Mouse (Mus musculus) layer of hippocampus, adult 2 months (tissue): ENCODE data around the gene Iars2. TPM values are rescaled to one million over a fixed set of nuclear protein-coding genes. Genes with fewer than 3 reads are reported as not detected.

ENCODE experiments used
- DNase-seq, 2 experiments: peaks; one replicate each; pipeline ENCODE4 v3.0.0; 2022; ENCODE audit warnings: low spot score in 2 of 2
- H3K27ac ChIP-seq: fragments of 200-600 bp; 2 replicates; pipeline ENCODE4 v1.8.1; 2022
- H3K4me3 ChIP-seq: fragments of 200-600 bp; 2 replicates; pipeline ENCODE4 v1.8.1; 2022; ENCODE audit warnings: mild to moderate bottlenecking
- CTCF ChIP-seq: fragments of 200-600 bp; conservative IDR thresholded peaks from 2 replicates; pipeline ENCODE4 v1.8.1; 2022; ENCODE audit warnings: antibody characterized with exemption, mild to moderate bottlenecking, moderate library complexity
- total RNA-seq, 2 experiments: library from RNA; stranded (reverse); gene quantifications; 2 replicates each; pipeline ENCODE4 v1.2.3; 2021

Iars2 gene
- total RNA-seq, 2 experiments from 2014 or later, result 29.9 to 34.3 TPM

GRCm38 (mm10) chr1:185285171-185285570, 44.0 kb downstream of the Iars2 start:
- no peak for DNase-seq
- Histone ChIP-seq H3K4me3 (no peak overlapping the region), H3K27ac (no peak overlapping the region)
- no peak for TF ChIP-seq CTCF

- no peak for TF ChIP-seq CTCF
- Histone ChIP-seq H3K27ac (no peak overlapping the region), H3K4me3 (no peak overlapping the region)
- DNase-seq, result peak; percentile 41 to 62
Observed at GRCm38 (mm10) chr1:185284740-185285139, 44.5 kb downstream of the Iars2 start.

GRCm38 (mm10) chr1:185283247-185283646, 45.9 kb downstream of the Iars2 start:
- Histone ChIP-seq H3K27ac (no peak overlapping the region), H3K4me3 (no peak overlapping the region)
- no peak for DNase-seq
- no peak for TF ChIP-seq CTCF

- TF ChIP-seq CTCF, result no peak
- no peak overlapping the region for H3K4me3 ChIP-seq
- DNase-seq, result no peak
- no peak overlapping the region for H3K27ac ChIP-seq
Observed at GRCm38 (mm10) chr1:185282846-185283245, 46.4 kb downstream of the Iars2 start.

- TF ChIP-seq CTCF, result no peak
- no peak overlapping the region for H3K4me3 ChIP-seq
- no peak for DNase-seq
- no peak overlapping the region for H3K27ac ChIP-seq
Observed at GRCm38 (mm10) chr1:185280616-185281015, 48.6 kb downstream of the Iars2 start.

GRCm38 (mm10) chr1:185279288-185279687, 49.9 kb downstream of the Iars2 start:
- no peak for DNase-seq
- no peak overlapping the region for H3K4me3 ChIP-seq
- TF ChIP-seq CTCF, result no peak

GRCm38 (mm10) chr1:185277022-185277421, 52.2 kb downstream of the Iars2 start:
- no peak for TF ChIP-seq CTCF
- DNase-seq, result no peak
- Histone ChIP-seq H3K4me3 (no peak overlapping the region), H3K27ac (no peak overlapping the region)

More at GRCm38 (mm10) chr1:185279288-185279687, 49.9 kb downstream of the Iars2 start:
- no peak overlapping the region for H3K27ac ChIP-seq

GRCm38 (mm10) chr1:185275976-185276375, 53.2 kb downstream of the Iars2 start:
- no peak overlapping the region for H3K4me3 ChIP-seq
- no peak for TF ChIP-seq CTCF

GRCm38 (mm10) chr1:185274819-185275545, 54.2 kb downstream of the Iars2 start:
- TF ChIP-seq CTCF, result no peak
- H3K27ac ChIP-seq, result no peak overlapping the region
- H3K4me3 ChIP-seq, result no peak overlapping the region
- DNase-seq, result no peak

More at GRCm38 (mm10) chr1:185275976-185276375, 53.2 kb downstream of the Iars2 start:
- no peak overlapping the region for H3K27ac ChIP-seq
- DNase-seq, result no peak

- H3K4me3 ChIP-seq, result no peak overlapping the region
- TF ChIP-seq CTCF, result no peak
- no peak overlapping the region for H3K27ac ChIP-seq
- no peak for DNase-seq
Observed at GRCm38 (mm10) chr1:185271373-185271772, 57.8 kb downstream of the Iars2 start.

- no peak overlapping the region for H3K27ac ChIP-seq
- no peak for TF ChIP-seq CTCF
- DNase-seq, result no peak
- H3K4me3 ChIP-seq, result no peak overlapping the region
Observed at GRCm38 (mm10) chr1:185270403-185271097, 58.6 kb downstream of the Iars2 start.

- DNase-seq, result no peak
- Histone ChIP-seq H3K27ac (no peak overlapping the region), H3K4me3 (no peak overlapping the region)
- no peak for TF ChIP-seq CTCF
Observed at GRCm38 (mm10) chr1:185268675-185269074, 60.5 kb downstream of the Iars2 start.

- DNase-seq, result no peak
- H3K27ac ChIP-seq, result peak overlapping the region; percentile 25; the same call in 1 of the 2 replicates
- peak; percentile 76 for TF ChIP-seq CTCF
- no peak overlapping the region for H3K4me3 ChIP-seq
Observed at GRCm38 (mm10) chr1:185262565-185262964, 66.6 kb downstream of the Iars2 start.

GRCm38 (mm10) chr1:185256753-185257152, 72.4 kb downstream of the Iars2 start:
- no peak for DNase-seq
- H3K27ac ChIP-seq, result no peak overlapping the region
- TF ChIP-seq CTCF, result no peak
- H3K4me3 ChIP-seq, result no peak overlapping the region
